Mouse (Mus musculus) megakaryocyte, embryonic 14.5 days (primary cell): Measurements from ENCODE around the gene Rel.

Source experiments
- FLI1 ChIP-seq: IDR thresholded peaks from 2 replicates; pipeline ENCODE4 v1.6.1; 2012; ENCODE audit warnings: low read length, inconsistent platforms, mixed read lengths
- GATA1 ChIP-seq: IDR thresholded peaks from 3 replicates; pipeline ENCODE4 v1.6.1; 2012; ENCODE audit warnings: mixed read lengths, low read length, inconsistent platforms, borderline replicate concordance

GRCm38 (mm10) chr11:23772471-23772870 is 1.7 kb upstream of the Rel start:
- TF ChIP-seq GATA1 (no peak), FLI1 (no peak)
